Mouse (Mus musculus) gastrocnemius, postnatal 10 days (tissue): Measurements from ENCODE around the gene Gm21903. TPM values are rescaled to one million over a fixed set of nuclear protein-coding genes. Genes with fewer than 3 reads are reported as not detected.
"Not testable (repeated sequence)": the region's sequence is repeated elsewhere in the genome, so short reads cannot be mapped to it uniquely, and the experiment has no call there.

Experiments used
- DNase-seq: peaks from one replicate; pipeline ENCODE4 v3.0.0; 2021; ENCODE audit warnings: mixed read lengths
- long read RNA-seq, 2 experiments: library from polyadenylated mRNA; stranded (forward); transcript quantifications; one replicate each; pipeline ENCODE4 v2.0.0; 2021
- total RNA-seq, 2 experiments: library from RNA; stranded (reverse); gene quantifications; 2 replicates each; pipeline ENCODE4 v1.2.3; 2021

Gm21903 gene
- not detected for total RNA-seq
- long read RNA-seq, experiment 1, result 0 reads
- long read RNA-seq, experiment 2, result 0 reads

DNA sequence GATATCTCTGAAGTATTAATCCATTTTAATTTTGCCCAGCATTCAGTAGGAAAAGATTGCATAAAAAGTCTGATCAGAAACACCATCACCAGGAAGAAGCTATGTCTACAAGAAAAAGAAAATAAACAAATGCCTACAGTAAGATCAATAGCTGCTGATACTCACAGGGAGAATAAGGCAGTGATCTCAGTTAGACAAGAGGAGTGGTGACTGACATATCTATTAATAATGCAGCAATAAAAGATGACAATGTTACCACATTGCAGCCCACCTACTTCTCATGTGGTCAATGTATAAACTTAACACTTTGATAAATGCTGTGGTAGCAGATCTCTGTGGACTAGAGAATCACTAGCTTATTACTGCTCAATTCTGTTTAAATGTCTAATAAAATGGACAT, at the start of gene Gm21903:
Gene Gm21903 (minus strand): TSS at position 101 of the 400 bp plus-strand sequence.
- DNase-seq, result no peak

DNA sequence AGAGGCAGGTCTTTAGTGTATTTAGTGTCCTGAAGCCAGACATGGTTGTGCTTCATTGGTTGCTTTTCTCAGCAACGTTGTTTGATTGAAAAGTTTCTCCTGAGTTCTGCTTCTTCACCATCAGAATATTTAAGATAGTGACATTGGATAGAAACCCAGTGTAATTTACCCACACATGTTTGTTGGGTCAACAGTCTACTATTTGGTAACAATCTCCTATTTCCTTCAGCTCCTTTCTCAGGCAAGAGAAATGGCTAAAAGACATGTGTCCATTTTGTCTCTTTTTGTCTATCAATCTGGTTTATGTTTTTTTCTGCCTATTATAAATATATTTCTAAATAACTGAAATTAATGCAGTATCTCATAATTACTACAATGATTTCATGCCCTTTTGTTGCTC, 33.8 kb upstream of the Gm21903 start, which contains the start of gene Esp23:
Gene Esp23 (minus strand): TSS at position 101 of the 400 bp plus-strand sequence.
- no peak for DNase-seq

- DNase-seq, result no peak
Observed at GRCm38 (mm10) chr17:39063641-39064040, 20.5 kb upstream of the Gm21903 start.

DNA sequence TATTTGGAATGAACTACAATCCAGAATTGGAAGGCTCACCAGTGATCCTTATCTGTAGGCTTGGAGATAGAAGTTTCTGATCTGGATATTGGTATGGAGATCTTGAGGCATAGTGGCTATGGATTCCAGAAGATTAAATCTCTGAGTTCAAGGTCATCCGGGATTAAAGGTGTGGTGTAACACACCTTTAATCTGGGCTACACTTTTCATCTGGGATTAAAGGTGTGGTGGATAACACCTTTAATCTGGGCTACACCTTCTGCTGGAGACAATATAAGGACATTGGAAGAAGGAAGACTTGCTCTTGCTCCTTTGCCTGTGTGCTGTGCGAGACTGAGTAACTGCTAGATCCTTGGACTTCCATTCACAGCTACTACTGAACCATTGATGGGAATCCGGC, 6.7 kb downstream of the Gm21903 start, which contains the start of gene Esp24:
Gene Esp24 (plus strand): TSS at position 301 of the 400 bp plus-strand sequence.
- DNase-seq, result not testable (repeated sequence)

GRCm38 (mm10) chr17:39017184-39017583, 26.0 kb downstream of the Gm21903 start:
- DNase-seq, result no peak

DNA sequence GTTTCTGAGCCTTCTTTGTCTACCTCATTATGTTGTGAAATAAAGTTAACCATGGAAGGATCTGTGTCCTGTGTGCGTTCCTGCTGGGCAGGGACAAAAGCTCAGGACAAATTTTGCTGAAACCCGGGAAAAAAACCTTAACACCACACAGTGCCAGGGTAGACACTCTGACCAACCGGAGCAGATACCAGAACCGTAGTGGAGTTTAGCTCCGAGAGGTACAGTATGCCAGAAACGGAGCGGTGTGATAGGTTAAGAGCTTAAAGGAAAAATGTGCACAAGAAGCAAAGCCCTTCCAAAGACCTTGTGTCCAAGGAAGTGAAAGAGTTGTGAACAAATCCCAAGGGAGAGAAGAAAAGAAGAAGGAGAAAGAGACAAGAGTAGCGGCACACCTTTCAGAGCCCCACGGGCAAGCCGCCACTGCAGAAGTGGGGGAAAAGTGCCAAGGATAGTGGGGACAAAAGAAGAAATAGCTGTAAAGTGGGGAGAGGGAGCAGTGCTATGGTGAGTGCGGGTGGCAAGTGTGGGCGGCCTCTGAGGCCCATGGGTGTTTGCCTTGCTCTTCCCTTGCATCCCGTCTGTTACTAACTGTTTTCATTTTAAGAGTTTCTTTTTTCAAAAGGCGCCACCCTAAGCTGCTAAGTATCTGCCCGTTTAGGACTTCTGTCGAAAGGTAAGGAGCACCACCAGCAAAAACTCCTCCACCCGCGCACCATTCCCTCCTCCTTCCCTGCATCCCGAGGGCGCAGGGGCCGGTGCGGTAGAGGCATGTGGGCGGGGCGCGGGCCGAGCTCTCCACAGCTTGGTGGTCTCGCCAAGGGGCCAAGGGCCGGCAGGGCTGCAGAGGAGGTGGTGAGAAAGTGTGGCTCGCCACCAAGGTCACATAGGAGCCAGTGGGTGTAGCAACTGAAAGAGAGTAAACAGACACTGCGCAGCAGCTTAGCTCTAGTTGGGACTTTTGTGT, 32.2 kb downstream of the Gm21903 start:
- DNase-seq, result no peak

- DNase-seq, result no peak
Observed at GRCm38 (mm10) chr17:39009846-39010245, 33.3 kb downstream of the Gm21903 start.

Other genes with a start within 250 kb of the Gm21903 start
- gene Esp24, start 6.6 kb downstream of the Gm21903 start, total RNA-seq, result not detected
- not detected for gene Esp23, start 33.7 kb upstream of the Gm21903 start, total RNA-seq
- gene Esp22, start 52.0 kb upstream of the Gm21903 start, total RNA-seq, result not detected